Mouse (Mus musculus) small intestine, adult 2 months (tissue): ENCODE results near the gene Parg.
"Not testable (repeated sequence)": the region's sequence is repeated elsewhere in the genome, so short reads cannot be mapped to it uniquely, and the experiment has no call there.

Experiments used
- CTCF ChIP-seq: fragments of 200-500 bp; IDR thresholded peaks from 2 replicates; pipeline ENCODE4 v1.5.1; 2012; ENCODE audit warnings: low read depth, mild to moderate bottlenecking, control low read depth, inconsistent platforms, low read length, moderate library complexity, mixed read lengths; ENCODE audit not compliant: insufficient replicate concordance, insufficient read length; ENCODE audit errors: extremely low read depth
- POLR2A ChIP-seq: fragments of 200-500 bp; IDR thresholded peaks from 2 replicates; pipeline ENCODE4 v1.6.1; 2012; ENCODE audit warnings: low read depth, mild to moderate bottlenecking, control low read depth, inconsistent platforms, low read length, moderate library complexity

DNA sequence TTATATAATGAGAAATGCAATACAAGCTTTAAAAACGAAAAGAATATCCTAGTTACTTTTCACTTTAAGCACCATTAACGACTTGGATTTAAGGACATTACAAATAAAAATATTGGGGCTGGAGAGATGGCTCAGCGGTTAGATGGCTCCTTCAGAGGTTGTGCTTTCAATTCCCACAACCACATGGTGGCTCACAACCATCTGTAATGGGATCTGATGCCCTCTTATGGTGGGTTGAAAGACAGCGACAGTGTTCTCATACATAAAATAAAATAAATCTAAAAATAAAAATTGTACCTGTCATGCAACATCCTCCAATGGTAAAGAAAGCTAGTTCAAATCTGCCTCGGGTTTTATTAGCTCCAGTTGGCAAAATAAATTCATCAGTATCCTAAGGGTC, 8.2 kb upstream of the Parg start:
- TF ChIP-seq CTCF, POLR2A: not testable (repeated sequence)
